In the genomic region with DNA sequence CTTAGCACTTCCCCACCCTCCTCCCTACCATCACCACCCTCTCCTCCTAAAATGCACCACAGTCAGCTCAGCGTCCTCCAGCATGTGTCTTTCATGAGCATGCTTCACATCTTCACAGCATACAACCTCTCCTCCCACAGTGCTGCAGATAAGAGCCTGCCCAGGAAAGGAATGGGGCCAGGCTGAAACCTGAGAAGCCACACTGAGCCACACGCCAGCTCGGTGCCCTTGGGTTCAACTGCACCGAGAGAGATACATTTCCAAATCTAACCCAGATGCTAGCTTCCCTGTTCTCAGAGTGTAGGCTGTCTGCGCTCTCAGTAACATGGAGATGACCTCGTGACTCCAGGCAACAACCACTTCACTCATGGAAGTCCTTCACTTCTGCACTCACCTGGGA, we compare ENCODE assay signal across 12 mouse cellular contexts.
DNase-seq lines count a peak whose midpoint lies in the region; ATAC-seq and TF ChIP-seq lines count a peak whose summit lies in the region.
"Had no signal": no experiment of that assay in that cellular context is flagged by ENCODE, and none has a peak within 500 bp of the region (broad histone marks: within the 10 kb centered on the region; RNA-seq: fewer than 3 reads in every experiment).

No protein-coding gene starts in this region.

- H3K27me3 ChIP-seq in kidney, postnatal 0 days (ENCODE audit: insufficient read depth, low read length), result no peaks in the 10 kb centered on the region
- no peaks in the 10 kb centered on the region for H3K27me3 ChIP-seq in embryonic facial prominence, embryonic 11.5 days (ENCODE audit: control insufficient read depth, insufficient read depth, low read length)
- no peaks in the 10 kb centered on the region for H3K27me3 ChIP-seq in heart, embryonic 11.5 days (ENCODE audit: control insufficient read depth, insufficient read depth, low read length)
- H3K27me3 ChIP-seq in limb, embryonic 13.5 days, result no peaks in the 10 kb centered on the region
- H3K27me3 ChIP-seq in liver, embryonic 12.5 days (replicated peaks), result no peaks in the 10 kb centered on the region
- H3K27me3 ChIP-seq: stomach, embryonic 15.5 days had no signal

- ATAC-seq in kidney, postnatal 0 days (replicated peaks; ENCODE audit: low FRiP score, low read depth), result no peak
- peak; percentile 91 for ATAC-seq in embryonic facial prominence, embryonic 11.5 days (replicated peaks; ENCODE audit: insufficient number of reproducible peaks, low FRiP score, low TSS enrichment, low read depth)
- 0 out of 2 replicates have a peak, but pooled peaks have one; percentile 42 for ATAC-seq in heart, embryonic 11.5 days (replicated peaks; ENCODE audit: insufficient number of reproducible peaks, low FRiP score, low TSS enrichment)
- peak; percentile 72 for ATAC-seq in limb, embryonic 13.5 days (ENCODE audit: low FRiP score, low read depth)
- ATAC-seq in liver, embryonic 12.5 days, result no peak
- ATAC-seq: intestine, embryonic 16.5 days had no signal

- DNase-seq in kidney, postnatal 0 days (ENCODE audit: low spot score), result peak; percentile 54
- no peak for DNase-seq in kidney, adult 8-10 months
- peak; percentile 91 for DNase-seq in embryonic facial prominence, embryonic 11.5 days (ENCODE audit: low spot score)
- no peak for DNase-seq in right cerebral cortex, postnatal 10 days (ENCODE audit: low spot score in 2 of 2)
- DNase-seq in Muller cell, postnatal 12 days (ENCODE audit: inconsistent ontology term), result no peak
- DNase-seq: cerebellum, postnatal 25 days had no signal

- H3K4me3 ChIP-seq in kidney, postnatal 0 days (replicated peaks; ENCODE audit: low read depth, low read length), result no peak overlapping the region
- H3K4me3 ChIP-seq in embryonic facial prominence, embryonic 11.5 days (ENCODE audit: low read depth, low read length), result no peak overlapping the region
- no peak overlapping the region for H3K4me3 ChIP-seq in heart, embryonic 11.5 days (ENCODE audit: low read depth, low read length)
- no peak overlapping the region for H3K4me3 ChIP-seq in limb, embryonic 13.5 days
- no peak overlapping the region for H3K4me3 ChIP-seq in liver, embryonic 12.5 days
- H3K4me3 ChIP-seq: megakaryocyte, embryonic 14.5 days; stomach, embryonic 15.5 days had no signal

- H3K36me3 ChIP-seq in kidney, postnatal 0 days (ENCODE audit: insufficient read depth, low read length), result no peaks in the 10 kb centered on the region
- no peaks in the 10 kb centered on the region for H3K36me3 ChIP-seq in embryonic facial prominence, embryonic 11.5 days (replicated peaks; ENCODE audit: control insufficient read depth, insufficient read depth, low read depth, low read length)
- H3K36me3 ChIP-seq in heart, embryonic 11.5 days (ENCODE audit: control insufficient read depth, insufficient read depth, low read length), result no peaks in the 10 kb centered on the region
- 0 out of 2 replicates have a peak, but pooled peaks cover under 1% of the 10 kb centered on the region for H3K36me3 ChIP-seq in limb, embryonic 13.5 days
- no peaks in the 10 kb centered on the region for H3K36me3 ChIP-seq in liver, embryonic 12.5 days
- H3K36me3 ChIP-seq: stomach, embryonic 15.5 days had no signal

- no peak overlapping the region for H3K9ac ChIP-seq in kidney, postnatal 0 days (ENCODE audit: low read depth, low read length)
- H3K9ac ChIP-seq in embryonic facial prominence, embryonic 11.5 days (replicated peaks; ENCODE audit: low read length), result no peak overlapping the region
- no peak overlapping the region for H3K9ac ChIP-seq in heart, embryonic 11.5 days (ENCODE audit: low read depth, low read length)
- H3K9ac ChIP-seq in limb, embryonic 13.5 days, result no peak overlapping the region
- no peak overlapping the region for H3K9ac ChIP-seq in liver, embryonic 12.5 days
- H3K9ac ChIP-seq: stomach, embryonic 15.5 days had no signal

- no peaks in the 10 kb centered on the region for H3K9me3 ChIP-seq in kidney, postnatal 0 days (replicated peaks; ENCODE audit: low read length)
- no peaks in the 10 kb centered on the region for H3K9me3 ChIP-seq in embryonic facial prominence, embryonic 11.5 days (replicated peaks; ENCODE audit: control insufficient read depth, low read length)
- no peaks in the 10 kb centered on the region for H3K9me3 ChIP-seq in heart, embryonic 11.5 days (replicated peaks; ENCODE audit: control insufficient read depth, low read length)
- no peaks in the 10 kb centered on the region for H3K9me3 ChIP-seq in limb, embryonic 13.5 days
- no peaks in the 10 kb centered on the region for H3K9me3 ChIP-seq in liver, embryonic 12.5 days (replicated peaks)
- H3K9me3 ChIP-seq: megakaryocyte, embryonic 14.5 days; stomach, embryonic 15.5 days had no signal

- no peak for TF ChIP-seq CTCF in kidney, postnatal 0 days (IDR thresholded peaks at IDR 0.05; ENCODE audit: low read depth)

- H3K4me2 ChIP-seq in kidney, postnatal 0 days (ENCODE audit: low read length), result no peak overlapping the region
- H3K4me2 ChIP-seq in embryonic facial prominence, embryonic 11.5 days (ENCODE audit: low read depth, low read length), result no peak overlapping the region; the same call in 1 of the 2 replicates
- peak overlapping the region; percentile 12 for H3K4me2 ChIP-seq in heart, embryonic 11.5 days
- 0 out of 2 replicates have a peak overlapping the region, but pooled peaks have one; percentile 1 for H3K4me2 ChIP-seq in limb, embryonic 13.5 days (replicated peaks)
- H3K4me2 ChIP-seq in liver, embryonic 12.5 days, result no peak overlapping the region
- H3K4me2 ChIP-seq: stomach, embryonic 15.5 days had no signal

- H3K27ac ChIP-seq in kidney, postnatal 0 days, result no peak overlapping the region
- H3K27ac ChIP-seq in embryonic facial prominence, embryonic 11.5 days (replicated peaks; ENCODE audit: low read depth, low read length), result peak overlapping the region; percentile 58; the same call in 1 of the 2 replicates
- H3K27ac ChIP-seq in heart, embryonic 11.5 days (ENCODE audit: low read depth, low read length), result peak overlapping the region; percentile 41
- H3K27ac ChIP-seq in limb, embryonic 13.5 days, result no peak overlapping the region
- H3K27ac ChIP-seq in liver, embryonic 12.5 days, result no peak overlapping the region
- H3K27ac ChIP-seq: stomach, embryonic 15.5 days had no signal

- 25% methylated on average over 6 of the region's 6 CpGs for WGBS in kidney, postnatal 0 days
- WGBS in embryonic facial prominence, embryonic 11.5 days, result 16% methylated on average over 6 of the region's 6 CpGs
- 8% methylated on average over 6 of the region's 6 CpGs for WGBS in heart, embryonic 11.5 days (ENCODE audit: insufficient replicate concordance)
- 4% methylated on average over 6 of the region's 6 CpGs for WGBS in limb, embryonic 13.5 days
- WGBS in liver, embryonic 12.5 days (ENCODE audit: insufficient replicate concordance), result 26% methylated on average over 6 of the region's 6 CpGs

- H3K4me1 ChIP-seq in kidney, postnatal 0 days (replicated peaks; ENCODE audit: insufficient read depth, low read length), result no peaks in the 10 kb centered on the region
- H3K4me1 ChIP-seq in embryonic facial prominence, embryonic 11.5 days (ENCODE audit: control insufficient read depth, insufficient read depth, low read length), result peaks cover 22% of the 10 kb centered on the region
- H3K4me1 ChIP-seq in heart, embryonic 11.5 days (ENCODE audit: control insufficient read depth, insufficient read depth, low read length), result peaks cover 33% of the 10 kb centered on the region
- H3K4me1 ChIP-seq in limb, embryonic 13.5 days, result peaks cover 51% of the 10 kb centered on the region
- H3K4me1 ChIP-seq in liver, embryonic 12.5 days, result 0 out of 2 replicates have a peak, but pooled peaks cover 2% of the 10 kb centered on the region

Comparison
In these comparisons a context has a peak if more than half of its experiments do, and no peak if none do; other contexts are left out.
1. DNase-seq: peak in kidney, postnatal 0 days (single experiment) and embryonic facial prominence, embryonic 11.5 days (single experiment); none in kidney, adult 8-10 months (0 of 2), right cerebral cortex, postnatal 10 days (0 of 2) and Muller cell, postnatal 12 days (single experiment).
2. ATAC-seq: peak in embryonic facial prominence, embryonic 11.5 days (single experiment), heart, embryonic 11.5 days (single experiment) and limb, embryonic 13.5 days (single experiment); none in kidney, postnatal 0 days (single experiment) and liver, embryonic 12.5 days (single experiment).
3. H3K27ac ChIP-seq: peak in embryonic facial prominence, embryonic 11.5 days (single experiment) and heart, embryonic 11.5 days (single experiment); none in kidney, postnatal 0 days (single experiment), limb, embryonic 13.5 days (single experiment) and liver, embryonic 12.5 days (single experiment).
4. H3K4me2 ChIP-seq: peak in heart, embryonic 11.5 days (single experiment) and limb, embryonic 13.5 days (single experiment); none in kidney, postnatal 0 days (single experiment), embryonic facial prominence, embryonic 11.5 days (single experiment) and liver, embryonic 12.5 days (single experiment).